Mouse (Mus musculus): ENCODE data around the gene Btd. TPM values are rescaled to one million over a fixed set of nuclear protein-coding genes. Genes with fewer than 3 reads are reported as not detected.

Btd gene
- polyA plus RNA-seq, 1 experiment, result 42.9 TPM

- Histone ChIP-seq H3K4me3 (ENCODE audit: control insufficient read depth, insufficient read depth, low read length) (no peak overlapping the region), H3K27me3 (ENCODE audit: control insufficient read depth, insufficient read depth, low read length) (no peaks in the 10 kb centered on the region), H3K36me3 (ENCODE audit: control insufficient read depth, insufficient read depth, low read length) (no peaks in the 10 kb centered on the region), H3K4me1 (replicated peaks; ENCODE audit: control insufficient read depth, insufficient read depth, low read length) (peaks cover 9% of the 10 kb centered on the region), H3K27ac (ENCODE audit: control insufficient read depth, insufficient read depth, low read length) (no peak overlapping the region)
- WGBS, result 89% methylated on average over 5 of the region's 5 CpGs
- TF ChIP-seq CTCF (IDR thresholded peaks at IDR 0.05; ENCODE audit: borderline replicate concordance, control insufficient read depth, extremely low read depth, insufficient read depth, low read length, poor library complexity) (no peak), POLR2A (IDR thresholded peaks at IDR 0.05; ENCODE audit: control insufficient read depth, extremely low read depth, insufficient read depth, low read length, poor library complexity) (no peak)
- DNase-seq, result no peak
Observed at GRCm38 (mm10) chr14:31652106-31652505, 11.3 kb downstream of the Btd start.

- H3K4me1 ChIP-seq (replicated peaks; ENCODE audit: control insufficient read depth, insufficient read depth, low read length), result peaks cover 9% of the 10 kb centered on the region
- H3K36me3 ChIP-seq (ENCODE audit: control insufficient read depth, insufficient read depth, low read length), result no peaks in the 10 kb centered on the region
- no peak for TF ChIP-seq CTCF (IDR thresholded peaks at IDR 0.05; ENCODE audit: borderline replicate concordance, control insufficient read depth, extremely low read depth, insufficient read depth, low read length, poor library complexity)
- no peak for TF ChIP-seq POLR2A (IDR thresholded peaks at IDR 0.05; ENCODE audit: control insufficient read depth, extremely low read depth, insufficient read depth, low read length, poor library complexity)
- no peaks in the 10 kb centered on the region for H3K27me3 ChIP-seq (ENCODE audit: control insufficient read depth, insufficient read depth, low read length)
- no peak for DNase-seq
- 100% methylated on average over 1 of the region's 1 CpGs for WGBS
- H3K4me3 ChIP-seq (ENCODE audit: control insufficient read depth, insufficient read depth, low read length), result no peak overlapping the region
- no peak overlapping the region for H3K27ac ChIP-seq (ENCODE audit: control insufficient read depth, insufficient read depth, low read length)
Observed at GRCm38 (mm10) chr14:31652624-31653023, 11.8 kb downstream of the Btd start.

DNA sequence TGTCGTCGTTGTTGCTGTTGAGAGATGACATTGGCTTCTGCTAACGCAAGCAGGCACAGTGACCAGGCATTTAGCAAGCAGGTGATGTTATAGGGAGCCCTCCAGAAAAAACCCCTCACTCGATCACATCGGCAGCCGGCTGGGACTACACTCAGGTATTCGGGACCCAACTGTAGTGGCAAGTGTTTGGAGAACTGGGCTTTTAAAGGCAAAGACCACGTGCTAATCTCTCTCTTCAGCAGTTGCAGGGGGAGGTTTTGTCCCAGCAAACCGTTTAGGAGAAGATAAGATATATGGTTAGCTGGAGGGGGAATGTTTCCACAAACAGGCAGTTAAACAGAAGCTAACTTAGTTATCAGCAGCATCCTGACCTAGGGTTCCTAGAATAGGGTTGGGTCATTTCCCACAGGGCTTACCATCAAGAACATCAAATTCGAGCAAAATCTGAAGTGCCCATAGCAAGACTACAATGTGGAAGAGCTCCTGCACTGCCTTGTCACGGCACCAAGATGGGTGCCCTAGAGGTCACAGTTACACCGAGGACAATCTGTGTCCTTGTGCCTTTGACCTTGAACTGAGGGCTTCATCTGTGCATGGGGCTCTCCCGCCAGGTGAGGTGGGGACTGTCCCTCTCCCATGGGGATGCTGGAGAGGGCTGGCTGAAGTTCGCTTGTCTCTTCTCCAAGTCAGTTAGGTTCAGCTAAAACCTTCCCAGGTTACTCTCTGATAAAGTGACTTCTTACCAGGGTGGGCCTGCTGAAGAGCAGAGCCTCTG is 12.5 kb downstream of the Btd start:
- Histone ChIP-seq H3K27ac (ENCODE audit: control insufficient read depth, insufficient read depth, low read length) (no peak overlapping the region), H3K27me3 (ENCODE audit: control insufficient read depth, insufficient read depth, low read length) (no peaks in the 10 kb centered on the region), H3K36me3 (ENCODE audit: control insufficient read depth, insufficient read depth, low read length) (no peaks in the 10 kb centered on the region), H3K4me1 (replicated peaks; ENCODE audit: control insufficient read depth, insufficient read depth, low read length) (peaks cover 9% of the 10 kb centered on the region), H3K4me3 (ENCODE audit: control insufficient read depth, insufficient read depth, low read length) (no peak overlapping the region)
- 87% methylated on average over 14 of the region's 14 CpGs for WGBS
- no peak for DNase-seq
- TF ChIP-seq POLR2A (IDR thresholded peaks at IDR 0.05; ENCODE audit: control insufficient read depth, extremely low read depth, insufficient read depth, low read length, poor library complexity), result no peak
- no peak for TF ChIP-seq CTCF (IDR thresholded peaks at IDR 0.05; ENCODE audit: borderline replicate concordance, control insufficient read depth, extremely low read depth, insufficient read depth, low read length, poor library complexity)

- no peak for TF ChIP-seq CTCF (IDR thresholded peaks at IDR 0.05; ENCODE audit: borderline replicate concordance, control insufficient read depth, extremely low read depth, insufficient read depth, low read length, poor library complexity)
- no peak for TF ChIP-seq POLR2A (IDR thresholded peaks at IDR 0.05; ENCODE audit: control insufficient read depth, extremely low read depth, insufficient read depth, low read length, poor library complexity)
- Histone ChIP-seq H3K36me3 (ENCODE audit: control insufficient read depth, insufficient read depth, low read length) (no peaks in the 10 kb centered on the region), H3K4me3 (ENCODE audit: control insufficient read depth, insufficient read depth, low read length) (no peak overlapping the region), H3K27ac (ENCODE audit: control insufficient read depth, insufficient read depth, low read length) (no peak overlapping the region), H3K27me3 (ENCODE audit: control insufficient read depth, insufficient read depth, low read length) (no peaks in the 10 kb centered on the region), H3K4me1 (replicated peaks; ENCODE audit: control insufficient read depth, insufficient read depth, low read length) (peaks cover 9% of the 10 kb centered on the region)
- WGBS, result 84% methylated on average over 5 of the region's 5 CpGs
- DNase-seq, result no peak
Observed at GRCm38 (mm10) chr14:31654816-31655215, 14.0 kb downstream of the Btd start.

GRCm38 (mm10) chr14:31655406-31655805 is 14.6 kb downstream of the Btd start:
- H3K27ac ChIP-seq (ENCODE audit: control insufficient read depth, insufficient read depth, low read length), result no peak overlapping the region
- no peak for DNase-seq
- no peak for TF ChIP-seq POLR2A (IDR thresholded peaks at IDR 0.05; ENCODE audit: control insufficient read depth, extremely low read depth, insufficient read depth, low read length, poor library complexity)
- no peak for TF ChIP-seq CTCF (IDR thresholded peaks at IDR 0.05; ENCODE audit: borderline replicate concordance, control insufficient read depth, extremely low read depth, insufficient read depth, low read length, poor library complexity)
- no peaks in the 10 kb centered on the region for H3K27me3 ChIP-seq (ENCODE audit: control insufficient read depth, insufficient read depth, low read length)
- 95% methylated on average over 14 of the region's 14 CpGs for WGBS
- H3K4me3 ChIP-seq (ENCODE audit: control insufficient read depth, insufficient read depth, low read length), result no peak overlapping the region
- H3K36me3 ChIP-seq (ENCODE audit: control insufficient read depth, insufficient read depth, low read length), result no peaks in the 10 kb centered on the region
- peaks cover 9% of the 10 kb centered on the region for H3K4me1 ChIP-seq (replicated peaks; ENCODE audit: control insufficient read depth, insufficient read depth, low read length)

DNA sequence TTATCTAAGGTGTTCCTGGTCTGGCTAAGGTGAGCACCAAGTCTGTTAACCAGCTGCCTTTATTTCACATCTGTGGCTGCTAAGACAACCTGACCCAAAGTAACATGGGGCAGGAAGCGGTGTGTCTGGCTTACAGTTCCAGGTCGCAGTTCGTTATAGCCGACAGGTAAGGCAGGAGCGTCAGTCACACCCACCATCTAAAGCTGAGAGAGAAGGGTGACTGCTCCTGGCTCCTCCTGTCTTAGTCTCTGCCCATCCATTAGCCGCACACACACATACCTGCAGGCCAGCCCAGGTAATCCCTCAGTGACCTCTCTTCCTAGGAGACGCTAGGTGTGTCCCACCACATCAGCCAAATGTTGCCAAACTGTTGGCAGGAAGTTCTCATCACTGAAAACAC is 15.6 kb downstream of the Btd start:
- no peak for TF ChIP-seq CTCF (IDR thresholded peaks at IDR 0.05; ENCODE audit: borderline replicate concordance, control insufficient read depth, extremely low read depth, insufficient read depth, low read length, poor library complexity)
- TF ChIP-seq POLR2A (IDR thresholded peaks at IDR 0.05; ENCODE audit: control insufficient read depth, extremely low read depth, insufficient read depth, low read length, poor library complexity), result no peak
- Histone ChIP-seq H3K27me3 (ENCODE audit: control insufficient read depth, insufficient read depth, low read length) (no peaks in the 10 kb centered on the region), H3K36me3 (ENCODE audit: control insufficient read depth, insufficient read depth, low read length) (no peaks in the 10 kb centered on the region), H3K4me3 (ENCODE audit: control insufficient read depth, insufficient read depth, low read length) (no peak overlapping the region), H3K4me1 (replicated peaks; ENCODE audit: control insufficient read depth, insufficient read depth, low read length) (peaks cover 9% of the 10 kb centered on the region), H3K27ac (ENCODE audit: control insufficient read depth, insufficient read depth, low read length) (no peak overlapping the region)
- no peak for DNase-seq
- WGBS, result 83% methylated on average over 7 of the region's 7 CpGs

Measured in thymus, adult 2 months (tissue).